Mouse (Mus musculus) naive thymus-derived CD4-positive, alpha-beta T cell, adult 2 months (primary cell): ENCODE data around the gene Vwa7.
A peak's percentile ranks its signal among the peaks of the same experiment; 100 is the strongest.
"Not testable (repeated sequence)": the region's sequence is repeated elsewhere in the genome, so short reads cannot be mapped to it uniquely, and the experiment has no call there.

Source experiments
- DNase-seq: peaks from one replicate; pipeline ENCODE4 v3.0.0-alpha.2; 2011; ENCODE audit warnings: low read depth

Vwa7 gene

DNA sequence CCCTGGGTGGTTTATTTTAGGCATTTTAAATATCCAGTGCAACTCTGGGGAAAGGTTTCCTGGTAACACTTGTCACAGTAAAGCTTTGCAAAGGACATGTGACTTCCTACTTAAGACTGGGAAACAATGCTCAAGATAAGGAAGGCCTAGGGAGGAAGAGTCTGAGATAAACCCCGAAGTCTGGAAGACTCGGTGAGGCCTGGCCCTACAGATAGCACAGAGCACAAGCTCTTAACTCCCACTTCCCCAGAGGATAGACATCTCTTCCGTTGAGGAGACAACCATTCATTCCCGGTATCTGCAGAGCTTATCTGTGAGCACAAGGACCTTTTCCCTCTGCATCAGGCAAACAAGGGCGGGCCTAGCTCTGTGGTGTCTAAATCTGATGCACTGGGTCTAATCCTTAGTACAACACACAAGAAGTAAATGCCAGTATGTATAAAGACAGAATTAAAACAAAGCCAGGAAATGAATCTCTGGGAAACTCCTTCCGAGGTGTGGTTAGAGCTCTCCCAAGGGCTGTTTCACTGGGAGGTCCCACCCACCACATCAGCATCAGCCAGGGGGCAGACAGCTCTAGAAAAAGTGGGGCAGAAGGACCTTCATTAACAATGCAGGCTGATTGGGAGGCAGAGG is 5.6 kb downstream of the Vwa7 start:
- no peak for DNase-seq

DNA sequence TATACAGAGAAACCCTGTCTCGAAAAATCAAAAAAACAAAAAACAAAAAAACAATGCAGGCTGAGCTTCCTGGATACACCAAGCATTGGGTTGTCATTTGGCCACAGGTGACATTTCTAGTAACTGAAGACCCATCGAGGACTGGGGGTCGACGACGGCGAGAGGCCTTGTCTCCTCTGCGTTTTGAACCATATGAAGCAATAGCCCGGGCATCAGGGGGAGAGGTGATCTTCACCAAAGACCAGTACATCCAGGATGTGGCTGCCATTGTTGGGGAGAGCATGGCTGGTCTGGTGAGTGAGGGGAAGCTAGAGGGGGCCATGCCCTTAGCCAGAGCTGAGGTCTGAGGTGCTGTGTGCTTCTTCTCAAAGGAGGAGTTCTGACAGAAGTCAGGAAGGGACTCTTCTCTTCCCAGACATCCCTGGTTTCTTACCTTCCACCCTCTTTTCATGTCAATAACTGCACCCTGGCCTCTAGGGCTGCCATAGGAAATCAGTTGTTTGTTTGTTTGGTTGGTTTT is 6.2 kb downstream of the Vwa7 start:
- no peak for DNase-seq

- no peak for DNase-seq
Measured at GRCm38 (mm10) chr17:35023221-35023620, 6.8 kb downstream of the Vwa7 start.

DNA sequence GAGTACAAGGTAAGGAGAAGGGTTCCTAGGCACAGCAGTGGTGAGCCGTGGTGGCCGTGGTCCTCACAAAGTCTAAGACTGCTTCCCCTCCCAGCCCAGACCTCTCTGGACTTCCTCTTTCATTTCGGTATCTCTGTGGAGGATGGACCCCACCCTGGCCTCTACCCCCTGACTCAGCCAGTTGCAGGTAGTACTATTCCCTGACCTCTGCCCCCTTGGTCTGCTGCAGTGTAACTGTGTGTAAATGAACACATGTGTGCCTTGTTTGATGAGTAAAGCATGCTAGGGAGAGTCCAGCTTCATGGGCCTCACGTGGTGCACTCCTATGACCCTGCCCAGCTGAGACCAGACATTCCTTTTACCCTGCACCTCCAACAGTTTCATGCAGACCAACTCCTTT is 7.4 kb downstream of the Vwa7 start:
- DNase-seq = no peak

DNA sequence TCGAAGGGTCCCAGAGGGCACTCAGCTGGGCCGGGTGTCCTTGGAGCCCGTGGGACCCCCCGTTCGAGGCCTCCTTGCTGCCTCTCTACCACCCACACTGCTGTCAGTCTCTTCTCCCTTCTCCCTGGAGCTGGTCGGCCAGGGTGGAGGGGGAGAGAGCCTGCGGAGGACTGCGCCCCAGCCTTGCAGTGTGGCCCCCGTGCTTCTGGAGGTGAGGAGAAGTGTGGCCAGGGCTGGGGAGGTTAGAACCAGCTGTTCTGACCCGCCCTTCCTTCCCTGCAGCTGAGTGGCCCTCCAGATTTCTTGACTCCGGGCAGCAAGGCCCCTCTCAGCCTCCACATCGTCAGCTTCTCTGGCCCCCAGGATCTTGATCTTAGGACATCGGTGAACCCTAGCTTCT is 7.9 kb downstream of the Vwa7 start:
- DNase-seq = no peak

- no peak for DNase-seq
Measured at GRCm38 (mm10) chr17:35024691-35025488, 8.5 kb downstream of the Vwa7 start.

GRCm38 (mm10) chr17:35026206-35026605 is 9.8 kb downstream of the Vwa7 start:
- no peak for DNase-seq

DNA sequence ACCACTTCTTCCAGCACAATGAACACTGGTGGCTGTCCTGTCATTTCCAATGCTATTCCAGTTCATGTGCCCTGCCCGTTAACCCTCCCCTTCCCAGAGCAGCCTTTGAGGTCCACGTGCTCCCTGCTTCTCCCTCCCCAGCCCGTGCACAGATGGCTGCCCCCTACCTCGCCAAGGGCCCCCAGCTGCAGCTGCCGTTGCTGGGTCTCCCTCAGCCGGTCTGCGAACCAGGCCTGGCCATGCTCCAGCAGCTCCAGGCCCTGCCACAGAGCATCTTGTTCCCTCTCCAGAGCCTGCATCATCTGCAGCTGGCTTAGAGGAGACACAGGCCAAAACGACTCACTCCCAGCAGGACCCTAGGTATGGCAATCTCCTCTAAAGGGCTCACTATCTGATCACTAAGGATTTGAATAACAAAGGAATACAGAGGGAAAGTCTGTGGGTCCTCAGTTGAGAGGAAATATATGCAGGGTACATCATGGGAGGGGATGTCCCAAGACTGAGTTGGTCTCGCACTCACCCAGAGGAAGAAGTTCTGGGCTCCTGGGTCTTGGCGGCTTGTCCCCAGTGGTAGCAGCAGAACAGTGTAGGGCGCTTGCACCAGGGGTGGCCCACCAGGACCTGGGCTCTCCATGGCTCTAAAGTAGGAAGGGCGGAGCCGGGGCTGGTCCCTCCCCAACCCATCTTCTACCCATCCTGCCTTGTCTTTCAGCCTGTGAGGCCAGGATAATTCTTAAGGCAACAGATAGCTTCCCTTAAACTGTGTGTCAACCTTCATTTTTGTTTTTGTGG is 11.1 kb downstream of the Vwa7 start, which contains the start of gene Sapcd1:
Gene Sapcd1 (minus strand): TSS at position 740 of the 792 bp plus-strand sequence.
- DNase-seq = no peak

GRCm38 (mm10) chr17:35028315-35028714 is 11.9 kb downstream of the Vwa7 start:
- DNase-seq = no peak

DNA sequence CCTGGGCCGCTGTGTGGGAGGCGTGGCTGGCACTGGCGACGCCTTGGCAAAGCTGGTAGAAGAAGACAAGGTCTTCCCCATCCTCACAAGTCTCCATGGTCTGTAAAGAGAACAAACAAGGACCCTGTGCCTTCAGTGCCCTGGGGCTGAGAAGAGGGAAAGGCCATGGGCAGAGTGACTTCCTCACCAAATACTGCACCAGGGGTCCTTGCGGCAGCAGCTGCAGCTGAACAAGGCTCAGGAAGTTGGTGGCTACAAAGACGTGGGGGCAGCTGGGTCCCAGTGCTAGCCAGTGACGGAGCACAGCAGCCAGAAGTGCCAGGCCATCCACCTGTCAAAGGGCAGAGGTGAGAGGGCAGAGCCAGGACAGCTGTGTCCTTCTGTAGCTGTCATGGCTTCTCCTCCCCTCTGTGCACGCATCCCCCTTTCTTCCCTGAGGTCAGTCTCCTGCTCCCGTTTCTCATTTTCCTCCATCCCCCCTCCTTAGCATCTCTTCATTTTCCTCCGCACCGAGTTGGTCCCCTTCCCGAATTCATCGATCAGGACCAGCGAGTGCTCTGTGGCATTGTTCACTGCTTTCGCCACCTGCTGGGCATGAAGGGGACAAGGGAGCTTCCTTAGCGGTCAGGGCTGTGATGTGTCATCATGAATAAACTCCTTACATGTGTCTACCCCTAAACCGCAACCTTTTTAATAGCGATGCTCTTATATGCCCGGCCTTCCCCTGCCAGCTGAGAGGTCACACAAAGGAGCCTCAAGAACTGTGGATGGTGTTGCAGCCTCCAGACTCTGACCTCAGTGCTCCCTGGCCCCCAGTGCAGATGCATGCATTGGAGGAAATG is 13.5 kb downstream of the Vwa7 start:
- peak; percentile 57 for DNase-seq

DNA sequence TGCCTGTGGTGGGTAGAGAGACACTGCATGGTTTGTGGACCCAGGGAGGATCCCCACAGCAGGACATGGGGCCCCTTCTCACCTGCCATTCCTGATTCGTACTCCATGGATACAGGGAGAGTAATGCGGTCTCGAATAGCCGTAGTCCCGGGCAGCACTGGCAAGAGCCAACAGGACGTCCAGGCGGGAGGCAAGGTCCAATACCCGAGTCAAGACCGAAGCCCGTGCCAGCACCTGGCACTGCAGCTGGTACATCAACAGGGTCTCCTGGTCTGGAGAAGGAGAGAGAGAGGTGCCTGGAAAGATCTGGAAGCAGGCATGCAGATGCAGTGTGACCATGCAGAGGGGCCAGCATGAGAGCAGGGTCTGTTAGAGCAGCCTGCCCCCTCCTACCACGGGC is 14.9 kb downstream of the Vwa7 start:
- DNase-seq = no peak

DNA sequence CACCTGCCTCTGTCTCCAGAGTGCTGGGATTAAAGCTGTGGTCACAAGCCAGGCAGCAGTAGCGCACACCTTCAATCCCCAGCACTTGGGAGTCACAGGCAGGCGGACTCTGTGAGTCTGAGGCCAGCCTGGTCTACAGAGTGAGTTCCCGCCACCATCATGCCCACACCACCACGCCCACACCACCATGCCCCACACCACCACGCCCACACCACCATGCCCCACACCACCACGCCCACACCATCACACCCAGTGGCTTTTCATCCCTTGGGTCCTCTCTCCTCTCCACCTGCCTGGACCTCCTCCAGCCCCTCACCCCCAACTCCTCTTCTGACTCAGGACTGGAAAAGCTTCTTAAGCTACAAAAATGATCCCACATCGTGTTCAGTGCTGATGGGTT is 15.5 kb downstream of the Vwa7 start:
- DNase-seq = no peak

DNA sequence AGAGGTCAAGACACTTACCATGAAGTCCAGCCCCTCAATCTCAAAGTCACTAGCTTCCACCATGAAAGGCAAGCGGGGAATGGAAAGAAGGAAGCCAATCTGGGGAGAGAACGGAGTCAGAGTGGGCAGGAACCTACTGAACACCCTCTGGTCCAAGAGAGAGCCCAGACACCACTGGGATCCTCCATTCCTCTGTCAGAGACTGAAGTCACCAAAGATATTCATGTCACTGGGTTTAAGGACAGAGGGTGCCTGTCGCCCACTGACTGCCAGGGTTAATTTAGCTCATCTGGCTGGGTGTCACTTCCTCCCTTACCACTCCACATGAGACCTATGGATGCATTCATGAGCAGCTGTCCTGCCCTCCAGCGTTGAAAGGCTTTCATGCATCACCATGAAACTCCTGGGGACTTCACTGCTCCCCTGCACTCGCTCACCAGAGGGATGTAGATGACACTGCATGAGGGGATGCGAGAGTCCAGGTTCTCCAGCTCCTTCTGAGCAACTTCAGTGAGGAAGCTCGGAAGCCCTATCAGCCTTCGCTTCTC is 16.0 kb downstream of the Vwa7 start:
- no peak for DNase-seq

GRCm38 (mm10) chr17:35033703-35034102 is 17.3 kb downstream of the Vwa7 start:
- not testable (repeated sequence) for DNase-seq

GRCm38 (mm10) chr17:35034896-35035295 is 18.5 kb downstream of the Vwa7 start:
- no peak for DNase-seq

DNA sequence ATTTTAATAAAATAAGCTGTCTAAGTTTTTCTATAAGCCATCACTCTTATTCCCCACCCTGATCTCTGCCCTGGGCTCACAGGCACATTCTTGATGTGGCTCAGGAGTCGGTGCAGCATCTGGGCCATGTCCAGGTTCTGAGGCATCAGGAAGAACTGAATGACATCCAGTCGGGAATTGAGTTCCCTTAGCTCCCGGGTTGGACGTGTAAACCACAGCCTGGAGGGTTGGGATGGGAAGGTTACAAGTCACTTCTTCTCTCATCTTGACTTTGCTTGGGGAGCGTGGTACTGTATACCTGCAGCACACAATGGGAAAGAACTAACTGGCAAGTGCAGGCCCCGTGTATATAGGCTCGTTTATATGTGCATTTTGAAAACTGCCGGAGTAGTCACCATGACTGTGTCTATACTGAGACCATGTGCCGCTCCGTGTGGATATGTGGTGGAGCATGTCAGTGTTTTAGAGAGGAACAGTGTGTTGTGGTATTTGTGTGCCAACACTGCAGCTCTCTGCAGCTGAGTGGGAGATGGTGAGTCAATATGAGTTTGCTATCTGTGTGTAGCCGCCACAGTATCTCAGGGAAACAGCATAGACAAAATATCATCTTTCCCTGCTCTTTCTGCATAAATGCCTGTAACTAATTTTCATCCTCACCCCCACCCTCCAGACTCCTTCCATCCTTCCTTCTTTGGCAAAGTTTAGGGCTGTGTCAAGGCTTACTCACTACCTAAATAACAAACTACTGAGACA is 22.9 kb downstream of the Vwa7 start:
- no peak for DNase-seq

- no peak for DNase-seq
Measured at GRCm38 (mm10) chr17:35043794-35044193, 27.4 kb downstream of the Vwa7 start.

DNA sequence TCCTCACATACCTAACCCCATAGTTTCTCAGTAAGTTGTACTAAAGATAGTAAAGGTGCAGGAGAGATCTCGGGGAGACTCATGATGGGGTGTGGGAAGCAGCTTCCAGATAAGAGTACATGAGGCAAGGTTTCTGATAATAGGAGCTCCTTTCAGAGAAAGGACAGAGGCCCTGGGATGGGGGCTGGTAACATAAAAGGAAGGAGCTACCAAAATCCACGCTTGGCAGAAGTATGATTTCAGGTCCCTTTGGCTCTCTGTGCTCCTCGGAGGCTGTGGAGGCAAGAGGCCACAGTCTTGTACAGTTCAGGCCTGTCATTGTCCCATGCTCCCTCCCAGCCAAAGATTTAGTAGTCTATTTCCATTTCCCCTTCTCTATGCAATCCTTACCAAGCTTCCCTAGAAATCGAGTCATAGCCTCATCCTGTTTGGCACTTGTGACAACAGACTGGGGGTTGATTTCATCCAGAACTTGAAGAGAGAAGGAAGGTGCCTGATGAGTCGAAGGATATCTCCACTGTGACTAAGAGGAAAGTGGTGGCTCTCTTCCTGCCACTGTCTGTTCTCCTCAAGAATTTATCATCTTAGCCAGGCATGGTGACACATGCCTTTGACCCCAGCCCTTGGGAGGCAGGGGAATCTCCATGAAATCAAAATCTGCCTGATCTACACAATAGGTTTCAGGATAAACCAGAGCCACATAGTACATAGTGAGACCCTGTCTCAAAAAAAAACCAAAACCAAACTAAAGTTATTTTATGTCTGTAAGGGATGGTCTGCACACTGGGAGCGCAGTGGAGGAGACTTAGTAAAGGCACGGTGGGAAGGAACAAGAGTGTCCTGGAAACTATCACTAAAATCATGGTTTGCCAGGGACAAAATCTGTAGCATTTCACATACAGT is 28.8 kb downstream of the Vwa7 start:
- DNase-seq = no peak
